Mouse (Mus musculus): ENCODE measurements at regions not wholly inside any gene's neighbourhood (a gene's known extent, or its start where the extent isn't known, plus 50 kb on each side); places are given as distances from the start of the nearest gene placed in this dataset.
A peak's percentile ranks its signal among the peaks of the same experiment; 100 is the strongest.

GRCm38 (mm10) chr12:99039497-99040322 lies 119.3 kb downstream of the Ttc8 start:
- intact Hi-C loops (cut with DNase I) = loop anchor here (5.0 kb wide), 1 partner anchor 42 kb away; no protein-coding TSS in a partner anchor
- no peak for DNase-seq (ENCODE audit: low spot score in 2 of 2)

DNA sequence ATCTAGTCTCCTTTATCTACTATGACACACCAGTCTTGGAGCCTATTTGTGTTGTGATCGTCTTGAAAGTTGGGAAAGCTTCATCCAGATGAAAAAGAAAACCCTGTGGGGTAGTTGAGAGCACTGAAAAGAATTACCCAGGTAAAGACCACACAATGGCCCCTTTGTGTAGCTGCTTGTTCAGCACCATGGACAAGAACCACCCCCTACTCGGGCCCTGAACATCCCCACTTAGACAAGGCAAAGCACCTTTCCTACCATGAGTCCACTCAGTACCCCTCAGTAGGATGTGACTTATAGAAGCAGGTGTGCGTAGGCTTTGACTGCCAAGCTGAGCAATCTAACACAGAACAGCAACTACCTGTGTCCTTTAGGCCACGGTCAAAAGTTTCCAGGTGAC lies 121.2 kb downstream of the Ttc8 start:
- DNase-seq (ENCODE audit: low spot score in 2 of 2) = no peak
- intact Hi-C loops (cut with DNase I) = loop anchor here (5.0 kb wide), 1 partner anchor 44 kb away; no protein-coding TSS in a partner anchor

- intact Hi-C loops (cut with DNase I) = loop anchor here (5.0 kb wide), 1 partner anchor 46 kb away; no protein-coding TSS in a partner anchor
- DNase-seq (ENCODE audit: low spot score in 2 of 2) = no peak
These were observed 122.8 kb downstream of the Ttc8 start for GRCm38 (mm10) chr12:99042918-99043862.

- DNase-seq (ENCODE audit: low spot score in 2 of 2) = no peak
- intact Hi-C loops (cut with DNase I) = loop anchor here (5.0 kb wide), 1 partner anchor 47 kb away; no protein-coding TSS in a partner anchor
These were observed 124.1 kb downstream of the Ttc8 start for GRCm38 (mm10) chr12:99044477-99044876.

- intact Hi-C loops (cut with DNase I) = no loop called here
- DNase-seq (ENCODE audit: low spot score in 2 of 2) = no peak
These were observed 130.1 kb downstream of the Ttc8 start for GRCm38 (mm10) chr12:99050426-99050825.

DNA sequence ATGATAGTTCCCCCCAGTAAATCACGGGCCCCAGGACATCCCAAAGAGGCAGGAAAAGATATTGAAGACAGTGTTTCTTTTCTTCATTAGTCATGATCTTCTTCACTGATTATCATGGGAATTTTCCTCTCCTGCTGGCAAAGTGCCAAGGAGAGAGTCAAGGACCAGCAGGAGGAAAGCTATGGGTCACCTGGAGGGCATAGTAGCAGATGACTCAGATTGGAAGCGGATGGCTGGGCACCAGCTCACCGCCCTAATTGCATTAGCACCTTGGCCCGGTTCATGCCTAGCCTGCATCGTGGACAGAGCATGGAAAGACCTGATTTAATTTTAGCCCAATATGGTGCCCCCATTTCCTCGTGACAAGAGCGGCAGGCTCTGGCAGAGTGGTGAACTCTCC lies 132.2 kb downstream of the Ttc8 start:
- DNase-seq (ENCODE audit: low spot score in 2 of 2) = no peak
- intact Hi-C loops (cut with DNase I) = no loop called here

- DNase-seq (ENCODE audit: low spot score in 2 of 2) = no peak
- intact Hi-C loops (cut with DNase I) = no loop called here
These were observed 137.1 kb downstream of the Ttc8 start for GRCm38 (mm10) chr12:99057521-99057920.

DNA sequence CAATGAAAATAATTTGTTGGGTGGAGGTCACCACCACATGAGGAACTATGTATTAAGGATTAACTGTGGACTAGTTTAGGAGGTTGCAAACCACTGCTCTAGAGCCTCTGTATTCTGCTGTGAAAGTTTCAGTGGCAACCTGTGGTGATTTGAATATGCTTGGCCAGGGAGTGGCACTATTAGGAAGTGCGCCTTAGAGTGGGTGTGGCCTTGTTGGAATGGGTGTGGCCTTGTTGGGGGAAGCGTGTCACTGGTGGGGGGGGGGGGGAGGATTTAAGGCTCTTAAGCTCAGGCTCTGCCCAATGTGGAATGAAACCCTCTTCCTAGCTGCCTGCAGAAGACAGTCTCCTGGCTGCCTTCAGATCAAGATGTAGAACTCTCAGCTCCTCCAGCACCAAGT lies 138.5 kb downstream of the Ttc8 start:
- no peak for DNase-seq (ENCODE audit: low spot score in 2 of 2)
- intact Hi-C loops (cut with DNase I) = no loop called here

DNA sequence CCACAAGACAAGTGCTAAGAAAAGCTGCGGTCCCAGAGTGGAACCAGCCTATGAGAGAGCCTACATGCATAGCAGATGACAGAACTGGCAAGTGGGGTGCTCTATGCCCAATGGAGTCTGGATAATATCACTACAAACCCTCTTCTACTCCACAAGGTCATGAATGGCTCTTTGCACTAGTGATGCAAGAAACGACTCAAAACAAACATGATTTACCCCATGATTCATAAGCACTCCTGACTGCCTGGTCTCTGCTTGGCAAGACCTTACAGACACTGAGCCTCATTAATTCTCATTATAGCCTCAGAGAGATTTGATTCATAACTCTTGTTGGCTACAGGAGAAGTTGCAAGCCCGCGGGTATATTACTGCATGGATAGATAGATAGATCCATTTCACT lies 139.1 kb downstream of the Ttc8 start:
- no peak for DNase-seq (ENCODE audit: low spot score in 2 of 2)

GRCm38 (mm10) chr12:99060702-99061101 lies 140.3 kb downstream of the Ttc8 start:
- no peak for DNase-seq (ENCODE audit: low spot score in 2 of 2)
- intact Hi-C loops (cut with DNase I) = no loop called here

More for the DNA sequence above, 139.1 kb downstream of the Ttc8 start:
- intact Hi-C loops (cut with DNase I) = no loop called here

GRCm38 (mm10) chr12:99063441-99063840 lies 143.1 kb downstream of the Ttc8 start:
- intact Hi-C loops (cut with DNase I) = no loop called here
- no peak for DNase-seq (ENCODE audit: low spot score in 2 of 2)

GRCm38 (mm10) chr12:99063885-99064284 lies 143.5 kb downstream of the Ttc8 start:
- intact Hi-C loops (cut with DNase I) = no loop called here
- no peak for DNase-seq (ENCODE audit: low spot score in 2 of 2)

GRCm38 (mm10) chr12:99067962-99068361 lies 147.6 kb downstream of the Ttc8 start:
- no peak for DNase-seq (ENCODE audit: low spot score in 2 of 2)
- intact Hi-C loops (cut with DNase I) = no loop called here

GRCm38 (mm10) chr12:99073766-99074165 lies 153.4 kb downstream of the Ttc8 start:
- intact Hi-C loops (cut with DNase I) = no loop called here
- DNase-seq (ENCODE audit: low spot score in 2 of 2) = no peak

- no peak for DNase-seq (ENCODE audit: low spot score in 2 of 2)
These were observed 157.0 kb downstream of the Ttc8 start for GRCm38 (mm10) chr12:99077366-99077765.

GRCm38 (mm10) chr12:99079873-99080272 lies 159.5 kb downstream of the Ttc8 start:
- intact Hi-C loops (cut with DNase I) = loop anchor here (5.0 kb wide), 1 partner anchor 1027 kb away; no protein-coding TSS in a partner anchor
- DNase-seq (ENCODE audit: low spot score in 2 of 2) = no peak

More at GRCm38 (mm10) chr12:99077366-99077765, 157.0 kb downstream of the Ttc8 start:
- intact Hi-C loops (cut with DNase I) = no loop called here

DNA sequence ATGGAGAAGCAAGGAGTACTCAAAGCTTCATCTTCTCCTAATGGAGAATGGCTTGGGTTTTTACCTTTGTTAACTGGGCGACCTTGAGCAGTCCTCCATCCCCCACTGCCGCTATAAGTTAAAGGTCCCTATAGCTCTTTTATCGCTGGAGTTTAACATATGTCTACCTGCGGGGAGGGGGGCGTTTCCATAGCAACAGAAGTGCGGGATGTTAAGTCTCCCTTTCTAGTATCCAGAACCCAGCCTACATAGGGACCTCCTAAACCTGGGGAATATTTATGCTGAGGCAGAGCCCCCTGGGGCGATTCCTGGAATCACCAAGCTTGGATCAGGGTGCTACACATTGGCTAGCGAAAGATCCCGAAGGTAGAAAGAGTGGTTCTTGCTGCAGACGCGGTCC lies 163.2 kb downstream of the Ttc8 start:
- intact Hi-C loops (cut with DNase I) = loop anchor here (5.0 kb wide), 1 partner anchor 1024 kb away; no protein-coding TSS in a partner anchor
- peak in 1 of 2 experiments; percentile 14 for DNase-seq (ENCODE audit: low spot score in 2 of 2)

- peak; percentile 81 to 87 for DNase-seq (ENCODE audit: low spot score in 2 of 2)
- intact Hi-C loops (cut with DNase I) = loop anchor here (5.0 kb wide), 1 partner anchor 1023 kb away; no protein-coding TSS in a partner anchor
These were observed 163.8 kb downstream of the Ttc8 start for GRCm38 (mm10) chr12:99084144-99084543.

DNA sequence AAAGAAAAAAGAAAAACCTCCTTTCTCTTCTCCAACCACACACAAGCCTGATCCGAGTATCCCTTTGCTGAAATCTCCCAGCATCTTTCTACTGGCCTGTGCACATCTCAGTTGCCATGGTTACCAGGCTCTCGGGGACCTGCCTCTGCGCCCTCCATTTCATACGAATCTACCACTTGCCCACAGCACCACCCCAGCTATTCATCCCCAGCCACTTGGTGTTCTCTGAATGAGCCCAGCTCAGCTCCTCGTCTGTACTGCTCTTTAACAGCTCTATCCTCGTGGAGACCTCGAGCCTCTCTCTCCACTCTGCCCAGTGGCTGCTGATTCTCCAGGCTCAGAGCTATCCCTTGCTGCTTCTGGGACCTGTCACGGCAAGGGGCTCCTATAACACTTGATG lies 166.9 kb downstream of the Ttc8 start:
- DNase-seq (ENCODE audit: low spot score in 2 of 2) = peak; percentile 25 to 40
- intact Hi-C loops (cut with DNase I) = loop anchor here (5.0 kb wide), 1 partner anchor 765 kb away; no protein-coding TSS in a partner anchor

- intact Hi-C loops (cut with DNase I) = loop anchor here (10.0 kb wide), 1 partner anchor 243 kb away; no protein-coding TSS in a partner anchor
- no peak for DNase-seq (ENCODE audit: low spot score in 2 of 2)
These were observed 171.4 kb downstream of the Ttc8 start for GRCm38 (mm10) chr12:99091770-99092169.
